Mouse (Mus musculus) C2C12 (cell line): ENCODE data around the gene Mapkapk3. TPM values are rescaled to one million over a fixed set of nuclear protein-coding genes. Genes with fewer than 3 reads are reported as not detected.

ENCODE experiments used
- H3K27me3 ChIP-seq: one replicate; pipeline ENCODE4 v1.6.1; 2011; ENCODE audit not compliant: control insufficient read depth, insufficient read depth, insufficient read length
- H3K36me3 ChIP-seq: one replicate; pipeline ENCODE4 v1.6.1; 2011; ENCODE audit not compliant: control insufficient read depth, insufficient read depth
- H3K4me3 ChIP-seq: one replicate; pipeline ENCODE4 v1.5.1; 2011; ENCODE audit warnings: mild to moderate bottlenecking, control low read depth; ENCODE audit not compliant: poor library complexity, insufficient read depth, severe bottlenecking
- H3K79me2 ChIP-seq: one replicate; pipeline ENCODE4 v1.6.1; 2011; ENCODE audit not compliant: control insufficient read depth, insufficient read depth
- H3K79me3 ChIP-seq: one replicate; pipeline ENCODE4 v1.6.1; 2011; ENCODE audit warnings: low read depth, control low read depth
- H3ac ChIP-seq: one replicate; pipeline ENCODE3; 2011; ENCODE audit warnings: low read depth; ENCODE audit not compliant: control insufficient read depth, insufficient read length
- CEBPB ChIP-seq: IDR thresholded peaks from one replicate; pipeline ENCODE4 v1.6.1; 2011; ENCODE audit warnings: low read depth, mild to moderate bottlenecking, control low read depth, moderate library complexity
- CTCF ChIP-seq: IDR thresholded peaks from one replicate; pipeline ENCODE4 v1.5.1; 2011; ENCODE audit not compliant: control insufficient read depth, insufficient read depth, insufficient read length
- FOSL1 ChIP-seq: IDR thresholded peaks from one replicate; pipeline ENCODE4 v1.8.0; 2011; ENCODE audit warnings: mild to moderate bottlenecking, low read length; ENCODE audit not compliant: poor library complexity, insufficient read depth, severe bottlenecking
- MAX ChIP-seq: IDR thresholded peaks from one replicate; pipeline ENCODE4 v1.6.1; 2011; ENCODE audit warnings: mild to moderate bottlenecking, control low read depth
- MYOD1 ChIP-seq: IDR thresholded peaks from one replicate; pipeline ENCODE4 v1.6.1; 2011; ENCODE audit warnings: low read depth; ENCODE audit not compliant: control insufficient read depth, insufficient read length
- MYOG ChIP-seq: IDR thresholded peaks from one replicate; pipeline ENCODE4 v1.6.1; 2011; ENCODE audit not compliant: control insufficient read depth, insufficient read length; ENCODE audit errors: extremely low read depth
- USF1 ChIP-seq: IDR thresholded peaks from one replicate; pipeline ENCODE4 v1.6.1; 2011; ENCODE audit warnings: low read depth, mild to moderate bottlenecking, control low read depth, moderate library complexity
- polyA plus RNA-seq: library from polyadenylated mRNA; unstranded; fragments of >200 nt; fragmentation: generic; extraction: Trizol; gene quantifications from one replicate; pipeline ENCODE4 v1.2.1, GENCODE M21; 2012; ENCODE audit warnings: missing spikeins

Mapkapk3 gene
- polyA plus RNA-seq, 1 experiment: 5.3 TPM

DNA sequence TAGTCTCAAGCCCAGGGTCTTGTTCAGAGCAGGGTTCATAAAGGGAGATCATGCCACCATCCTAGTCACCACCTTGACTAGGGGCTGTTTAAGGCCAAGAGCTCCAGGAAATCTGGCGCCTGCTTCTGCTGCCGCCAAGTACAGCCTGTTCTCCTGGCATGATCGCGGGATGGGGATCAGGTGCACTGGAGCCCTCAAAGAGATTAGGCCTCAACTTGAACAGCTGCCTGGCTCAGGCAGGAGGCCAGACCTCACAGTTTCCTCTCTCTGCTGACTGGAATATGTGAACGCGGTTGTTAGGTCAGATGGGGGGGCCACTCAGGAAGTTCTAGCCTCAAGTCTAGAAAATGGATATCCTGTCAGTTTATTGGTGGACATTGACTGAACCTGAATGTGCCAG lies 33.9 kb upstream of the Mapkapk3 start:
- Histone ChIP-seq H3K36me3 (no peaks in the 10 kb centered on the region), H3K4me3 (no peak overlapping the region), H3K79me3 (no peaks in the 10 kb centered on the region), H3K79me2 (no peaks in the 10 kb centered on the region), H3ac (no peak overlapping the region), H3K27me3 (no peaks in the 10 kb centered on the region)
- TF ChIP-seq USF1 (no peak), MYOG (no peak), CTCF (no peak), FOSL1 (no peak), CEBPB (no peak), MYOD1 (no peak)

DNA sequence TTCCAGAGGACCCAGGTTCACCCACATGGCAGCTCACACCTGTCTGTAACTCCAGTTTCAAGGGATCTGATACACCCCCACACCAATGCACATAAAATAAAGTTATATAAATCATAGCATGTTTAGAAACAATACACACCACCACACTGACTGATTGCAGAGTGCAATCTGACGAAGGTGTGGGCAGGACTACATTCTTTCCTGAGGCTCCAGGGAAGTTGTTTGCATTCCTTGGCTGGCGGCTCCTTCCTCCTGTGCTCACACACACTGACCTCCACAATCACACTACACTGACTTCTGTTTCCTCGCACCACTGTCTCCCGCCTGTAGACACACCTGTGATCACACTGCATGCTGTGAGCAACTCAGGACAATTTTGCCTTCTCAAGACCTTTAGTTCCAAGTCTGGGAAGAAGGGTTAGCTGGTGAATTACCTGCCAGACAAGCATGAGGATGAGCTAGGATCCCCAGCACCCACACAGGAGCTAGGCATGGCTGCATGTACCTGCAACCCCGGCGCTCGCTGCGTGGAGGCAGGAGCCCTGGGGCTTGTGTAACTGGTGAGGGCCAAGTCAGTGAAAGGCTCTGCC lies 32.9 kb upstream of the Mapkapk3 start:
- Histone ChIP-seq H3K36me3 (no peaks in the 10 kb centered on the region), H3K79me2 (no peaks in the 10 kb centered on the region), H3K27me3 (peaks cover 6% of the 10 kb centered on the region), H3K4me3 (no peak overlapping the region), H3K79me3 (no peaks in the 10 kb centered on the region), H3ac (no peak overlapping the region)
- TF ChIP-seq MYOG: no peak
- no peak for TF ChIP-seq CTCF
- no peak for TF ChIP-seq MYOD1
- no peak for TF ChIP-seq FOSL1
- TF ChIP-seq CEBPB: no peak
- no peak for TF ChIP-seq MAX
- no peak for TF ChIP-seq USF1

DNA sequence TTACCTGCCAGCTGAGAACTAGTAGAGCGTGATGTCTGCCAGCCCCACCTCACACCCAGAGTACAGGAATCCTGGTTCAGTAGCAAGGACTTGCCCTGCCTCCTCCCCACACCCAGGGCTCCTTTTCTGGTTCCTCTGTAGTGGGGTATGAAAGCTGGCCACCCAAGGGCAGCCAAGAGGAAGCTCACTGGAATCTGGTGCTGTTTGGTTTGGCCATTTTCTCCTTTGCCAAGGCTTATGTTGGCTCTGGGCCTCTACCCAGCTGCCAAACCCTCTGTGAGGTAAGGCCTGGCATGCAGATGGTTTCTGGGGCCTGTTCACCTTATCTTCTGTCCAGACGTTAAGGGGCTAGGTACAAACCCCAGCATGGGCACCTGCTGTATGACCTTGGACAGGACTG lies 26.1 kb upstream of the Mapkapk3 start:
- Histone ChIP-seq H3K36me3 (no peaks in the 10 kb centered on the region), H3K79me3 (no peaks in the 10 kb centered on the region), H3K27me3 (peaks cover 10% of the 10 kb centered on the region), H3K4me3 (no peak overlapping the region), H3K79me2 (no peaks in the 10 kb centered on the region), H3ac (no peak overlapping the region)
- TF ChIP-seq CTCF (no peak), MYOD1 (no peak), CEBPB (no peak), USF1 (no peak), MAX (no peak), MYOG (no peak), FOSL1 (no peak)

DNA sequence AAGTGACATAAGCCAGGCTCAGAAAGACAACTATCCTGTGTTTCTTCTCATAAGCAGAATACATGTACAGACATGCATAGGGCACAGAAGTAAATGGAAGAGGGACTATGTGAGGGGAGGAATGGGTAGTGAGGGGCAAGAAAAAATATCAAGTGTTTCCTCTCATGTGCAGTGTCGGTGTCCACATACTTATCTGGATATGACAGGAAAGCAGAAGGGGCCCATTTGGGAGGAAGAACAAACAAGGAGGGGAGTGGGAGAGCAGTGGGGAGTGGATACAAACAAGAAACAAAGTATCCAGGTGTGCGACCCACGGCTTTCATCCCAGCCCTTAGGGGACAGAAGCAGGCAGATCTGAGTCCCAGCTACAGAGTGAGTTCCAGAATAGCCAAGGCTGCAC lies 24.2 kb upstream of the Mapkapk3 start:
- Histone ChIP-seq H3K27me3 (peaks cover 10% of the 10 kb centered on the region), H3K4me3 (no peak overlapping the region), H3K79me2 (no peaks in the 10 kb centered on the region), H3ac (no peak overlapping the region), H3K79me3 (no peaks in the 10 kb centered on the region), H3K36me3 (no peaks in the 10 kb centered on the region)
- TF ChIP-seq USF1 (no peak), MYOG (no peak), CEBPB (no peak), MYOD1 (no peak), FOSL1 (no peak), MAX (no peak), CTCF (no peak)

DNA sequence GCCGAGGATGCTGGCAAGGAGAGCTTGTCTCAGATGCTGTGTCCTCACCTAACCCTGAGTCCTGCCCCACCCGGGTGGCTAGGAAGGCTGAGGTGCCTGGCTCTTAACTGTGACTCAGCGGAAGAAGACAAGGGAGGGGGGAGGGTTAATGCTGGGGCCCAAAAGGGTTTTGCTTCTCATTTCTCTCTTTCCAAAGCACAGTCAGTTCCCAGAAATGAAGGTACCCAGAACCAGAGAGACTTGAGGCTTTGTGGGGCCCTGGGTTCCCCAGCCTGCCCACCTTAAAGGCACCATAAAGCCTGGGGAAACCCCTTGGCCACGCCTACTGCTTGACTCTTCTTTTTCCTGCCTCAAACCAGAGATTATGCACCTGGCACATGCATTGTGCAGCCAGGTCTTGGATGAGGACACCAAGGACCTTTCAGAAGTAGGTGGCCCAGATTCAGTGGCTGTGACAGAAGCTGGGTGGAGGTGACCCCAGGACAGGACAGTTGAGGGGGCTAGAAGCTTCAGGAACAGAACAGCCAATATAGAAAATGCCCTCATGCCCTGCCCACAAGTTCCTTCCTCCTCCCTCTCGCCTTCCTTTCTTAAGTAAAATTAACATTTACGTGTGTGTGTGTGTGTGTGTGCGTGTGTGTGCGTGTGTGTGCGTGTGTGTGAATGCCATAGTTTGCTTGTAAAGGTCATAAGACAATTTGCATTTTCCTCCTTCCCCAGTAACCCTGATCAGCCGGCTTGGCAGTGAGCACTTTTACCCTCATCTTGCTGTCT lies 23.3 kb upstream of the Mapkapk3 start:
- no peak overlapping the region for H3ac ChIP-seq
- TF ChIP-seq CEBPB: no peak
- TF ChIP-seq MYOG: no peak
- no peak for TF ChIP-seq MYOD1
- TF ChIP-seq MAX: no peak
- TF ChIP-seq USF1: no peak
- TF ChIP-seq CTCF: no peak
- TF ChIP-seq FOSL1: no peak
- no peaks in the 10 kb centered on the region for H3K79me3 ChIP-seq
- H3K27me3 ChIP-seq: peaks cover 7% of the 10 kb centered on the region
- no peaks in the 10 kb centered on the region for H3K79me2 ChIP-seq
- H3K36me3 ChIP-seq: no peaks in the 10 kb centered on the region
- H3K4me3 ChIP-seq: no peak overlapping the region
